Mouse (Mus musculus): ENCODE measurements around the gene Has3.

DNA sequence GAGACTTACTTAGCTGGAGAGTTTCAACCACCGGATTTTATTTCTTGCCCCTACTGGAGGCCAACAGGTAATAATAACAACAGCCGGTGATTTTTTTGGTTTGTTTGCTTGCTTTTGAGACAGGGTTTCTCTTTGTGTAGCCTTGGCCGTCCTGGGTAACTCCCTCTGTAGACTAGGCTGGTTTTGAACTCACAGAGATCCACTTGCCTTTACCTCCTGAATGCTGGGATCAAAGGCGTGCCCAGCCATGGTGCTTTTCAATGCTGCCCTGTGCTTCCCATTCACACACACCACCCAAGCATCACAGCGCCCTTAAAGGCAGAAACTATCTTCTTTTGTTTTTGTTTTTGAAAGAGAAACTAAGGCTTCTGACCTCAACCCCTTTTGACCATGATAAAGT, 59.9 kb downstream of the Has3 start:
- TF ChIP-seq EP300 (IDR thresholded peaks at IDR 0.05; ENCODE audit: low read depth) (no peak), CTCF (IDR thresholded peaks at IDR 0.05; ENCODE audit: low read depth) (no peak)
